25 mouse cellular contexts compared by ENCODE assay signal in genomic region chr8:94438659-94439058, GRCm38 (mm10). TPM values are rescaled to one million over a fixed set of nuclear protein-coding genes. Genes with fewer than 3 reads are reported as not detected.
"Had no signal": no experiment of that assay in that cellular context is flagged by ENCODE, and none has a peak within 500 bp of the region (broad histone marks: within the 10 kb centered on the region; RNA-seq: fewer than 3 reads in every experiment).

No protein-coding gene starts in this region.

- H3K9me3 ChIP-seq: embryonic facial prominence, embryonic 10.5 days; embryonic facial prominence, embryonic 12.5 days; embryonic facial prominence, embryonic 13.5 days; embryonic facial prominence, embryonic 15.5 days; forebrain, embryonic 10.5 days; forebrain, embryonic 12.5 days; forebrain, embryonic 13.5 days; forebrain, embryonic 15.5 days had no signal

- H3K4me3 ChIP-seq: embryonic facial prominence, embryonic 10.5 days; embryonic facial prominence, embryonic 12.5 days; embryonic facial prominence, embryonic 13.5 days; embryonic facial prominence, embryonic 15.5 days; erythroblast, embryonic 14.5 days; forebrain, embryonic 10.5 days; forebrain, embryonic 12.5 days; forebrain, embryonic 13.5 days; forebrain, embryonic 15.5 days; gastrocnemius, adult 2 months; heart, adult 2 months had no signal

- H3K4me2 ChIP-seq: embryonic facial prominence, embryonic 12.5 days; embryonic facial prominence, embryonic 13.5 days; embryonic facial prominence, embryonic 15.5 days; forebrain, embryonic 12.5 days; forebrain, embryonic 13.5 days; forebrain, embryonic 15.5 days had no signal

- DNase-seq: cerebellum, adult 9-10 months; cerebellum, adult 9-11 months; cerebellum, postnatal 10 days; cerebellum, postnatal 14 days; cerebellum, postnatal 25 days; cerebellum, postnatal 36 days; embryo, embryonic 11 days; forebrain, postnatal 0 days; gastrocnemius, adult 2 months; gastrocnemius, postnatal 10 days; gastrocnemius, postnatal 14 days; gastrocnemius, postnatal 25 days; gastrocnemius, postnatal 36 days; heart, adult 11 months; heart, adult 18-20 months; heart, adult 2 months had no signal

- H3K4me1 ChIP-seq: embryonic facial prominence, embryonic 12.5 days; embryonic facial prominence, embryonic 13.5 days had no signal

- H3K9ac ChIP-seq: embryonic facial prominence, embryonic 12.5 days; embryonic facial prominence, embryonic 13.5 days; embryonic facial prominence, embryonic 15.5 days; forebrain, embryonic 12.5 days; forebrain, embryonic 13.5 days; forebrain, embryonic 15.5 days; forebrain, postnatal 0 days had no signal

- H3K36me3 ChIP-seq: embryonic facial prominence, embryonic 10.5 days; embryonic facial prominence, embryonic 12.5 days; embryonic facial prominence, embryonic 13.5 days; embryonic facial prominence, embryonic 15.5 days; forebrain, embryonic 10.5 days; forebrain, embryonic 12.5 days; forebrain, embryonic 15.5 days had no signal

- H3K27ac ChIP-seq: embryonic facial prominence, embryonic 10.5 days; embryonic facial prominence, embryonic 12.5 days; embryonic facial prominence, embryonic 13.5 days; embryonic facial prominence, embryonic 15.5 days; forebrain, embryonic 10.5 days; forebrain, embryonic 12.5 days; forebrain, embryonic 13.5 days; forebrain, embryonic 15.5 days; gastrocnemius, adult 2 months; heart, adult 2 months had no signal

RNA-seq across cellular contexts. Expression of gene Nlrc5, which starts 4.5 kb away (rescaled TPM):
- polyA plus RNA-seq: embryonic facial prominence, embryonic 10.5 days had no signal
